Mouse (Mus musculus) limb, embryonic 14.5 days (tissue): ENCODE measurements around the gene H2-M10.5. TPM values are rescaled to one million over a fixed set of nuclear protein-coding genes. Genes with fewer than 3 reads are reported as not detected.

Experiments
- ATAC-seq: fragments of 200-750 bp; cut with Nextera tagmentation; 2 replicates; pipeline ENCODE4 v1.8.0; 2017; ENCODE audit warnings: low read depth, moderate number of reproducible peaks, moderate TSS enrichment; ENCODE audit not compliant: low FRiP score
- DNase-seq: peaks from one replicate; pipeline ENCODE4 v3.0.0-alpha.2; 2015; ENCODE audit warnings: low spot score
- H3K27ac ChIP-seq: fragments of 300-500 bp; sonication (generic); replicated peaks from 2 replicates; pipeline ENCODE4 v1.5.1; 2014; ENCODE audit warnings: low read depth, mild to moderate bottlenecking, low read length, moderate library complexity, mixed read lengths
- H3K27me3 ChIP-seq: fragments of 300-500 bp; sonication (generic); 2 replicates; pipeline ENCODE4 v1.6.1; 2014; ENCODE audit warnings: low read length, mixed read lengths; ENCODE audit not compliant: control insufficient read depth, insufficient read depth
- H3K36me3 ChIP-seq: fragments of 300-500 bp; sonication (generic); 2 replicates; pipeline ENCODE4 v1.6.1; 2014; ENCODE audit warnings: mild to moderate bottlenecking, low read length, moderate library complexity, mixed read lengths; ENCODE audit not compliant: control insufficient read depth, insufficient read depth
- H3K4me1 ChIP-seq: fragments of 300-500 bp; sonication (generic); 2 replicates; pipeline ENCODE4 v1.6.1; 2014; ENCODE audit warnings: antibody characterized with exemption, low read length, mixed read lengths; ENCODE audit not compliant: control insufficient read depth, insufficient read depth
- H3K4me2 ChIP-seq: fragments of 300-500 bp; sonication (generic); replicated peaks from 2 replicates; pipeline ENCODE4 v1.6.1; 2014; ENCODE audit warnings: low read depth, mild to moderate bottlenecking, low read length, moderate library complexity; ENCODE audit not compliant: severe bottlenecking
- H3K4me3 ChIP-seq: fragments of 300-500 bp; sonication (generic); replicated peaks from 2 replicates; pipeline ENCODE4 v1.5.1; 2014; ENCODE audit warnings: low read length
- H3K9ac ChIP-seq: fragments of 300-500 bp; sonication (generic); 2 replicates; pipeline ENCODE4 v1.6.1; 2014; ENCODE audit warnings: mild to moderate bottlenecking, low read depth, low read length, moderate library complexity; ENCODE audit not compliant: severe bottlenecking
- H3K9me3 ChIP-seq: fragments of 300-500 bp; sonication (generic); 2 replicates; pipeline ENCODE4 v1.6.1; 2016; ENCODE audit warnings: low read length; ENCODE audit not compliant: control insufficient read depth
- POLR2A ChIP-seq: fragments of 200-500 bp; IDR thresholded peaks from 2 replicates; pipeline ENCODE4 v1.8.0; 2012; ENCODE audit warnings: inconsistent platforms, mild to moderate bottlenecking, moderate library complexity, borderline replicate concordance; ENCODE audit not compliant: insufficient read depth, insufficient read length; ENCODE audit errors: extremely low read depth
- WGBS: fragments of 180-500 bp; shearing (Covaris S2); extraction: QIAGEN DNeasy Blood & Tissue Kit; methylation state at CpG from one replicate; pipeline ENCODE4 v1.1.7; 2014; 5-methylcytosine and 5-hydroxymethylcytosine counted together
- polyA plus RNA-seq, 2 experiments: library from polyadenylated mRNA; depleted of rRNA in 1 of 2; stranded (reverse) in 1 of 2; unstranded in 1 of 2; fragments of >200 nt; fragmentation: Nextera tagmentation in 1 of 2; extraction: Ambion mirVana in 1 of 2; gene quantifications; 2 replicates each; pipeline versions ENCODE4 v1.2.1 to v1.2.3; 2012 to 2014

Gene H2-M10.5
- polyA plus RNA-seq, 2 experiments, result not detected

GRCm38 (mm10) chr17:36825525-36825924 lies 52.8 kb downstream of the H2-M10.5 start:
- 26% methylated on average over 4 of the region's 4 CpGs for WGBS
- ATAC-seq, result no peak; the same call in 1 of the 2 replicates
- no peak for DNase-seq

More at GRCm38 (mm10) chr17:36825525-36825924, 52.8 kb downstream of the H2-M10.5 start:
- Histone ChIP-seq H3K9me3 (no peaks in the 10 kb centered on the region), H3K4me2 (no peak overlapping the region), H3K27ac (no peak overlapping the region), H3K27me3 (no peaks in the 10 kb centered on the region), H3K4me3 (no peak overlapping the region), H3K36me3 (no peaks in the 10 kb centered on the region), H3K4me1 (no peaks in the 10 kb centered on the region), H3K9ac (no peak overlapping the region)
- TF ChIP-seq POLR2A, result no peak

Other genes starting within 250 kb of the H2-M10.5 start
- gene H2-M11, start 225.8 kb upstream of the H2-M10.5 start, polyA plus RNA-seq (2012; rRNA removed), result not detected in 2 replicates
- gene H2-M11, start 225.8 kb upstream of the H2-M10.5 start, polyA plus RNA-seq (2014; fragmentation: Nextera tagmentation; extraction: Ambion mirVana), result not detected in 2 replicates
- gene H2-M9, start 130.2 kb upstream of the H2-M10.5 start, polyA plus RNA-seq (2012; rRNA removed), result 0.06 TPM in 1 of 2 replicates, not detected in the other
- not detected in 2 replicates for gene H2-M9, start 130.2 kb upstream of the H2-M10.5 start, polyA plus RNA-seq (2014; fragmentation: Nextera tagmentation; extraction: Ambion mirVana)
- not detected in 2 replicates for gene H2-M1, start 100.7 kb upstream of the H2-M10.5 start, polyA plus RNA-seq (2012; rRNA removed)
- not detected in 2 replicates for gene H2-M1, start 100.7 kb upstream of the H2-M10.5 start, polyA plus RNA-seq (2014; fragmentation: Nextera tagmentation; extraction: Ambion mirVana)
- gene H2-M10.6, start 39.3 kb downstream of the H2-M10.5 start, polyA plus RNA-seq (2012; rRNA removed), result not detected in 2 replicates
- gene H2-M10.6, start 39.3 kb downstream of the H2-M10.5 start, polyA plus RNA-seq (2014; fragmentation: Nextera tagmentation; extraction: Ambion mirVana), result not detected in 2 replicates
- 41.0 and 43.5 TPM in 2 replicates for gene Trim26, start 64.2 kb downstream of the H2-M10.5 start, polyA plus RNA-seq (2012; rRNA removed)
- 33.9 and 38.1 TPM in 2 replicates for gene Trim26, start 64.2 kb downstream of the H2-M10.5 start, polyA plus RNA-seq (2014; fragmentation: Nextera tagmentation; extraction: Ambion mirVana)
- gene Trim15, start 94.3 kb downstream of the H2-M10.5 start, polyA plus RNA-seq (2012; rRNA removed), result not detected in 2 replicates
- 0.18 and 0.21 TPM in 2 replicates for gene Trim15, start 94.3 kb downstream of the H2-M10.5 start, polyA plus RNA-seq (2014; fragmentation: Nextera tagmentation; extraction: Ambion mirVana)
- 0.67 and 0.91 TPM in 2 replicates for gene Trim10, start 96.7 kb downstream of the H2-M10.5 start, polyA plus RNA-seq (2012; rRNA removed)
- gene Trim10, start 96.7 kb downstream of the H2-M10.5 start, polyA plus RNA-seq (2014; fragmentation: Nextera tagmentation; extraction: Ambion mirVana), result 2.7 and 3.1 TPM in 2 replicates
- gene Trim40, start 117.2 kb downstream of the H2-M10.5 start, polyA plus RNA-seq (2012; rRNA removed), result 0.08 TPM in 1 of 2 replicates, not detected in the other
- not detected in 2 replicates for gene Trim40, start 117.2 kb downstream of the H2-M10.5 start, polyA plus RNA-seq (2014; fragmentation: Nextera tagmentation; extraction: Ambion mirVana)
- gene Trim31, start 125.2 kb downstream of the H2-M10.5 start, polyA plus RNA-seq (2012; rRNA removed), result not detected in 2 replicates
- not detected in 2 replicates for gene Trim31, start 125.2 kb downstream of the H2-M10.5 start, polyA plus RNA-seq (2014; fragmentation: Nextera tagmentation; extraction: Ambion mirVana)
- 3.2 and 4.0 TPM in 2 replicates for gene Rnf39, start 170.0 kb downstream of the H2-M10.5 start, polyA plus RNA-seq (2012; rRNA removed)
- 2.8 and 3.5 TPM in 2 replicates for gene Rnf39, start 170.0 kb downstream of the H2-M10.5 start, polyA plus RNA-seq (2014; fragmentation: Nextera tagmentation; extraction: Ambion mirVana)
- 81.5 and 116 TPM in 2 replicates for gene Ppp1r11, start 178.8 kb downstream of the H2-M10.5 start, polyA plus RNA-seq (2012; rRNA removed)
- gene Ppp1r11, start 178.8 kb downstream of the H2-M10.5 start, polyA plus RNA-seq (2014; fragmentation: Nextera tagmentation; extraction: Ambion mirVana), result 125 and 128 TPM in 2 replicates
- 73.7 and 81.6 TPM in 2 replicates for gene Znrd1, start 185.6 kb downstream of the H2-M10.5 start, polyA plus RNA-seq (2012; rRNA removed)
- 103 and 108 TPM in 2 replicates for gene Znrd1, start 185.6 kb downstream of the H2-M10.5 start, polyA plus RNA-seq (2014; fragmentation: Nextera tagmentation; extraction: Ambion mirVana)
- 1.8 and 5.9 TPM in 2 replicates for gene Znrd1as, start 185.7 kb downstream of the H2-M10.5 start, polyA plus RNA-seq (2012; rRNA removed)
- gene Znrd1as, start 185.7 kb downstream of the H2-M10.5 start, polyA plus RNA-seq (2014; fragmentation: Nextera tagmentation; extraction: Ambion mirVana), result 5.8 and 5.9 TPM in 2 replicates
- gene 2410137M14Rik, start 208.3 kb downstream of the H2-M10.5 start, polyA plus RNA-seq (2012; rRNA removed), result 0.53 and 0.58 TPM in 2 replicates
- gene 2410137M14Rik, start 208.3 kb downstream of the H2-M10.5 start, polyA plus RNA-seq (2014; fragmentation: Nextera tagmentation; extraction: Ambion mirVana), result not detected in 2 replicates
- 6.3 and 7.4 TPM in 2 replicates for gene H2-M5, start 216.6 kb downstream of the H2-M10.5 start, polyA plus RNA-seq (2012; rRNA removed)
- gene H2-M5, start 216.6 kb downstream of the H2-M10.5 start, polyA plus RNA-seq (2014; fragmentation: Nextera tagmentation; extraction: Ambion mirVana), result 0.29 and 0.61 TPM in 2 replicates
- 140 and 149 TPM in 2 replicates for gene Zfp57, start 228.3 kb downstream of the H2-M10.5 start, polyA plus RNA-seq (2012; rRNA removed)
- gene Zfp57, start 228.3 kb downstream of the H2-M10.5 start, polyA plus RNA-seq (2014; fragmentation: Nextera tagmentation; extraction: Ambion mirVana), result 85.9 and 86.1 TPM in 2 replicates